Mouse (Mus musculus): ENCODE results near the gene Rab3b. TPM values are rescaled to one million over a fixed set of nuclear protein-coding genes. Genes with fewer than 3 reads are reported as not detected.

The Rab3b gene
- polyA plus RNA-seq, 1 experiment, result 17.0 TPM

- H3K27me3 ChIP-seq (ENCODE audit: control insufficient read depth, insufficient read depth, low read length, poor library complexity, severe bottlenecking), result no peaks in the 10 kb centered on the region
- no peaks in the 10 kb centered on the region for H3K36me3 ChIP-seq (ENCODE audit: control insufficient read depth, insufficient read depth, low read length, poor library complexity, severe bottlenecking)
- H3K4me3 ChIP-seq (ENCODE audit: low read depth, low read length), result no peak overlapping the region
- H3K4me1 ChIP-seq (ENCODE audit: control insufficient read depth, insufficient read depth, low read length), result no peaks in the 10 kb centered on the region
- TF ChIP-seq EP300 (IDR thresholded peaks at IDR 0.05; ENCODE audit: insufficient read depth, low read depth, low read length), result 0 out of 2 replicates have a peak, but pooled peaks have one; percentile 30
- TF ChIP-seq POLR2A (IDR thresholded peaks at IDR 0.05; ENCODE audit: insufficient read depth, low read length), result no peak
- H3K9me3 ChIP-seq (replicated peaks; ENCODE audit: control insufficient read depth, insufficient read depth, low read length, poor library complexity, severe bottlenecking), result no peaks in the 10 kb centered on the region
- H3K27ac ChIP-seq (ENCODE audit: insufficient read depth, low read length), result peak overlapping the region; percentile 86
- no peak overlapping the region for H3K9ac ChIP-seq (ENCODE audit: low read depth, poor library complexity, severe bottlenecking)
Measured at GRCm38 (mm10) chr4:108990032-108990431, 111.2 kb downstream of the Rab3b start.

- Histone ChIP-seq H3K4me3 (ENCODE audit: low read depth, low read length) (no peak overlapping the region), H3K9ac (ENCODE audit: low read depth, poor library complexity, severe bottlenecking) (no peak overlapping the region), H3K9me3 (replicated peaks; ENCODE audit: control insufficient read depth, insufficient read depth, low read length, poor library complexity, severe bottlenecking) (no peaks in the 10 kb centered on the region), H3K27ac (ENCODE audit: insufficient read depth, low read length) (peak overlapping the region; percentile 86), H3K27me3 (ENCODE audit: control insufficient read depth, insufficient read depth, low read length, poor library complexity, severe bottlenecking) (no peaks in the 10 kb centered on the region), H3K36me3 (ENCODE audit: control insufficient read depth, insufficient read depth, low read length, poor library complexity, severe bottlenecking) (no peaks in the 10 kb centered on the region), H3K4me1 (ENCODE audit: control insufficient read depth, insufficient read depth, low read length) (no peaks in the 10 kb centered on the region)
- TF ChIP-seq CTCF (IDR thresholded peaks at IDR 0.05; ENCODE audit: low read depth, low read length), result no peak
- TF ChIP-seq POLR2A (IDR thresholded peaks at IDR 0.05; ENCODE audit: insufficient read depth, low read length), result no peak
- TF ChIP-seq EP300 (IDR thresholded peaks at IDR 0.05; ENCODE audit: insufficient read depth, low read depth, low read length), result no peak
Measured at GRCm38 (mm10) chr4:108990571-108990970, 111.7 kb downstream of the Rab3b start.

GRCm38 (mm10) chr4:108991811-108992210 lies 112.9 kb downstream of the Rab3b start:
- TF ChIP-seq POLR2A (IDR thresholded peaks at IDR 0.05; ENCODE audit: insufficient read depth, low read length), result no peak
- TF ChIP-seq EP300 (IDR thresholded peaks at IDR 0.05; ENCODE audit: insufficient read depth, low read depth, low read length), result no peak
- no peak for TF ChIP-seq CTCF (IDR thresholded peaks at IDR 0.05; ENCODE audit: low read depth, low read length)
- Histone ChIP-seq H3K27ac (ENCODE audit: insufficient read depth, low read length) (no peak overlapping the region), H3K9ac (ENCODE audit: low read depth, poor library complexity, severe bottlenecking) (no peak overlapping the region), H3K9me3 (replicated peaks; ENCODE audit: control insufficient read depth, insufficient read depth, low read length, poor library complexity, severe bottlenecking) (no peaks in the 10 kb centered on the region), H3K4me3 (ENCODE audit: low read depth, low read length) (no peak overlapping the region), H3K4me1 (ENCODE audit: control insufficient read depth, insufficient read depth, low read length) (no peaks in the 10 kb centered on the region), H3K27me3 (ENCODE audit: control insufficient read depth, insufficient read depth, low read length, poor library complexity, severe bottlenecking) (no peaks in the 10 kb centered on the region), H3K36me3 (ENCODE audit: control insufficient read depth, insufficient read depth, low read length, poor library complexity, severe bottlenecking) (no peaks in the 10 kb centered on the region)

Other genes starting within 250 kb of the Rab3b start
- not detected in 2 replicates for gene 3110021N24Rik, start 159.4 kb upstream of the Rab3b start, polyA plus RNA-seq (2011; ENCODE audit: insufficient read depth, insufficient read length, low read depth, missing spikeins)
- 16.0 and 17.7 TPM in 2 replicates for gene Zfyve9, start 98.3 kb upstream of the Rab3b start, polyA plus RNA-seq (2011; ENCODE audit: insufficient read depth, insufficient read length, low read depth, missing spikeins)
- gene Btf3l4, start 45.4 kb upstream of the Rab3b start, polyA plus RNA-seq (2011; ENCODE audit: insufficient read depth, insufficient read length, low read depth, missing spikeins), result 152 and 155 TPM in 2 replicates
- gene Txndc12, start 44.5 kb upstream of the Rab3b start, polyA plus RNA-seq (2011; ENCODE audit: insufficient read depth, insufficient read length, low read depth, missing spikeins), result 90.6 and 99.2 TPM in 2 replicates
- gene Kti12, start 31.3 kb upstream of the Rab3b start, polyA plus RNA-seq (2011; ENCODE audit: insufficient read depth, insufficient read length, low read depth, missing spikeins), result 20.1 and 20.7 TPM in 2 replicates
- not detected in 2 replicates for gene A730015C16Rik, start 30.4 kb upstream of the Rab3b start, polyA plus RNA-seq (2011; ENCODE audit: insufficient read depth, insufficient read length, low read depth, missing spikeins)
- gene Nrd1, start 121.6 kb downstream of the Rab3b start, polyA plus RNA-seq (2011; ENCODE audit: insufficient read depth, insufficient read length, low read depth, missing spikeins), result 199 and 231 TPM in 2 replicates

All from ES-Bruce4 (cell line).